Mouse (Mus musculus) hindbrain, embryonic 15.5 days (tissue): ENCODE measurements at regions not wholly inside any gene's neighbourhood (a gene's known extent, or its start where the extent isn't known, plus 50 kb on each side); places are given as distances from the start of the nearest gene placed in this dataset.
A peak's percentile ranks its signal among the peaks of the same experiment; 100 is the strongest.

Experiments used
- ATAC-seq: fragments of 200-750 bp; cut with Nextera tagmentation; 2 replicates; pipeline ENCODE4 v1.8.0; 2017; ENCODE audit warnings: low read depth, moderate number of reproducible peaks, moderate TSS enrichment; ENCODE audit not compliant: low FRiP score
- H3K27ac ChIP-seq: fragments of 300-500 bp; sonication (generic); replicated peaks from 2 replicates; pipeline ENCODE4 v1.5.1; 2015; ENCODE audit warnings: mild to moderate bottlenecking, inconsistent platforms
- H3K27me3 ChIP-seq: fragments of 300-500 bp; sonication (generic); 2 replicates; pipeline ENCODE4 v1.6.1; 2015; ENCODE audit warnings: control low read depth, inconsistent platforms
- H3K36me3 ChIP-seq: fragments of 300-500 bp; sonication (generic); 2 replicates; pipeline ENCODE4 v1.6.1; 2015; ENCODE audit warnings: control low read depth, inconsistent platforms
- H3K4me1 ChIP-seq: fragments of 300-500 bp; sonication (generic); replicated peaks from 2 replicates; pipeline ENCODE4 v1.6.1; 2015; ENCODE audit warnings: control low read depth, inconsistent platforms
- H3K4me2 ChIP-seq: fragments of 300-500 bp; sonication (generic); 2 replicates; pipeline ENCODE4 v1.6.1; 2015; ENCODE audit warnings: moderate library complexity, mild to moderate bottlenecking, inconsistent platforms
- H3K4me3 ChIP-seq: fragments of 300-500 bp; sonication (generic); 2 replicates; pipeline ENCODE4 v1.5.1; 2015; ENCODE audit warnings: mild to moderate bottlenecking, inconsistent platforms
- H3K9ac ChIP-seq: fragments of 300-500 bp; sonication (generic); 2 replicates; pipeline ENCODE4 v1.6.1; 2015; ENCODE audit warnings: inconsistent platforms
- H3K9me3 ChIP-seq: fragments of 300-500 bp; sonication (generic); 2 replicates; pipeline ENCODE4 v1.6.1; 2016; ENCODE audit warnings: control low read depth, inconsistent platforms
- WGBS: fragments of 180-500 bp; shearing (Covaris S2); methylation state at CpG from one replicate; pipeline ENCODE4 v1.1.7; 2015; 5-methylcytosine and 5-hydroxymethylcytosine counted together

DNA sequence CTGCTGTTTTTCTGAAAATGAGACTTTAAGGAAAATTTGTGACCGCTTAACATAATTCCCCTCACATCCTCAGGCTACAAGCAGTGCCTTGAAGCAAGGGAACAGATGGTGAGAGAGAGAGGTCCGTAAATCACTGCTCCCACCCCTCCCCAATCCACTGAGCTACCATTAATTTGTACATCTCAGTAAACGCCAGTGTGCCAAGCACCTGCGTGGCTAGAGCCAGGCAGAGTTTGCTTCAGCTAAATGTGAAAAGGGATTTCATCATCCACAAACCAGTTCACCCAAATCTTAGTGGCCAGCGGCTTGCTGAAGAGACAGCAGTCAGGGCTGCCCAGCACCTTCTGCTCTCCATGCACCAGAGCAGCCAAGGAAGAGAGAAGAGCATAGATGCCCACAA, 413.5 kb downstream of the Prdm2 start:
- Histone ChIP-seq H3K4me3 (no peak overlapping the region), H3K27me3 (no peaks in the 10 kb centered on the region), H3K4me2 (no peak overlapping the region), H3K27ac (peak overlapping the region; percentile 72), H3K4me1 (peaks cover 8% of the 10 kb centered on the region), H3K9ac (no peak overlapping the region), H3K36me3 (no peaks in the 10 kb centered on the region), H3K9me3 (no peaks in the 10 kb centered on the region)
- WGBS, result 40% methylated on average over 5 of the region's 5 CpGs
- peak; percentile 65; the same call in 1 of the 2 replicates for ATAC-seq

- 56% methylated on average over 6 of the region's 6 CpGs for WGBS
- Histone ChIP-seq H3K27ac (peak overlapping the region; percentile 72; the same call in 1 of the 2 replicates), H3K4me2 (no peak overlapping the region)
These were observed 414.0 kb downstream of the Prdm2 start for GRCm38 (mm10) chr4:142798834-142799233.

DNA sequence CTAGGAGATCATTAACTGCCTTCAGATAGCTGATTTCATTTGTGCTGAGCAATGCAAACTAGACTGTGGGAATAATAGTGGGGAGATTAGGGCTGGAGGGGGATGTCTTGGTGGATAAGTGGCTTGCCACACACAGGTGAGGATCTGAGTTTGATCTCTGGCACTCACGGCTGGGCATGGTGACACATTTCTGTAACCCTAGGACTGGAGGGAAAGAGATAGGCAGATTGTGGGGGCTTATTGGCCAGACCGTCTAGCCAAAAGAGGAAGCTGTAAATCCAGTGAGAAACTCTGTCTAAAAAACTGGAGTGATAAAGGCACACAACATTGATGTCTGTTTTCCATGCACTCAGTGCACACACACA, 420.2 kb downstream of the Prdm2 start:
- no peaks in the 10 kb centered on the region for H3K9me3 ChIP-seq
- H3K4me2 ChIP-seq, result no peak overlapping the region
- H3K4me1 ChIP-seq, result no peaks in the 10 kb centered on the region
- H3K4me3 ChIP-seq, result no peak overlapping the region
- no peaks in the 10 kb centered on the region for H3K36me3 ChIP-seq
- 90% methylated on average over 2 of the region's 2 CpGs for WGBS
- no peaks in the 10 kb centered on the region for H3K27me3 ChIP-seq
- no peak overlapping the region for H3K27ac ChIP-seq
- no peak overlapping the region for H3K9ac ChIP-seq
- no peak for ATAC-seq

More at GRCm38 (mm10) chr4:142798834-142799233, 414.0 kb downstream of the Prdm2 start:
- no peak overlapping the region for H3K4me3 ChIP-seq
- peak; percentile 19; the same call in 1 of the 2 replicates for ATAC-seq
- H3K9ac ChIP-seq, result no peak overlapping the region
- H3K36me3 ChIP-seq, result no peaks in the 10 kb centered on the region
- peaks cover 8% of the 10 kb centered on the region for H3K4me1 ChIP-seq
- no peaks in the 10 kb centered on the region for H3K9me3 ChIP-seq
- no peaks in the 10 kb centered on the region for H3K27me3 ChIP-seq

DNA sequence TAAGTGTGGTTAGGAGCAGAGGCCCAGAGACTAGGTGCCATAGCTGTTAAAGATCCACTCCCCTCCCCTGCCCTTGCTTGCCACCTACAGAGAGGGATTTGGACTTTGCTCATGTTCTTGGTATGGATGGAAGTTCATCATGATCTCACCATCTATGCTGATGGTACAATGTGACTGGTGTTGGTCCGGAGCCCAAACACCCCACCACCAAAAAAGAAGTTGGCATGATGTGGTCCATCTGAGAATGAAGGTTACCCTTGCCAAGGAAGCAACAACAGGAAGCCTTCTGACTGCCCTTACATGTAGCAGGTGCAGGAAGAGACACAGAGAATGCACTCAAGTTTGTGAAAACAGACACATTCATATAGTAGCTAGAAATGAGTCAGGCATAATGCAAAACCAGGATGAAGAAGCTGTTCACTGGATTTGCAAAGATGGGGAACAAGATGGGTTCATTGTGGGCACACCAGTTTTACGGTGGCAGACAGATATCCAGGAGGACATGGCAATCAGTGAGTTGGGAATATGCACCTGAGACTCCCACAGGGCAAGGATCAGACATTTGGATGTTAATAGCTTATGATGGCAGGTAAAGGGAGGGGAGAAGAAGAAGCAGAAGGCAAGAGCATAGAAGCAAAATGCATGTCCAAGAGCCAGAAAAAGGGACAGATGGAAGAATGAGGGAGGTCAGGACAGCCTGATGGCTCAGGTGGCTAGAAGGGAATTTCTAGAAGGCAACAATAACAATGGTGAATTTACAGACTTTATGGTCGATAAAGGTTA, 420.8 kb downstream of the Prdm2 start:
- WGBS, result 83% methylated on average over 3 of the region's 3 CpGs
- Histone ChIP-seq H3K4me2 (no peak overlapping the region), H3K27ac (no peak overlapping the region), H3K4me1 (no peaks in the 10 kb centered on the region), H3K36me3 (no peaks in the 10 kb centered on the region), H3K4me3 (no peak overlapping the region), H3K27me3 (no peaks in the 10 kb centered on the region), H3K9me3 (no peaks in the 10 kb centered on the region), H3K9ac (no peak overlapping the region)
- ATAC-seq, result no peak

GRCm38 (mm10) chr4:142789048-142789447, 423.7 kb downstream of the Prdm2 start:
- Histone ChIP-seq H3K4me1 (no peaks in the 10 kb centered on the region), H3K9me3 (no peaks in the 10 kb centered on the region), H3K4me3 (no peak overlapping the region), H3K9ac (no peak overlapping the region), H3K27ac (no peak overlapping the region), H3K36me3 (no peaks in the 10 kb centered on the region), H3K4me2 (no peak overlapping the region), H3K27me3 (no peaks in the 10 kb centered on the region)
- 92% methylated on average over 7 of the region's 7 CpGs for WGBS
- ATAC-seq, result no peak

GRCm38 (mm10) chr4:142785386-142785785, 427.4 kb downstream of the Prdm2 start:
- Histone ChIP-seq H3K9ac (no peak overlapping the region), H3K27ac (no peak overlapping the region), H3K36me3 (no peaks in the 10 kb centered on the region), H3K27me3 (no peaks in the 10 kb centered on the region), H3K4me1 (no peaks in the 10 kb centered on the region), H3K9me3 (no peaks in the 10 kb centered on the region), H3K4me2 (no peak overlapping the region), H3K4me3 (no peak overlapping the region)
- no peak for ATAC-seq
- WGBS, result 92% methylated on average over 5 of the region's 5 CpGs

GRCm38 (mm10) chr4:142776711-142777411, 435.9 kb downstream of the Prdm2 start:
- no peak overlapping the region for H3K27ac ChIP-seq
- no peak overlapping the region for H3K9ac ChIP-seq
- H3K4me2 ChIP-seq, result no peak overlapping the region
- 67% methylated on average over 10 of the region's 10 CpGs for WGBS
- ATAC-seq, result no peak
- H3K4me1 ChIP-seq, result peaks cover 24% of the 10 kb centered on the region
- no peak overlapping the region for H3K4me3 ChIP-seq
- H3K36me3 ChIP-seq, result no peaks in the 10 kb centered on the region
- H3K9me3 ChIP-seq, result no peaks in the 10 kb centered on the region
- no peaks in the 10 kb centered on the region for H3K27me3 ChIP-seq

DNA sequence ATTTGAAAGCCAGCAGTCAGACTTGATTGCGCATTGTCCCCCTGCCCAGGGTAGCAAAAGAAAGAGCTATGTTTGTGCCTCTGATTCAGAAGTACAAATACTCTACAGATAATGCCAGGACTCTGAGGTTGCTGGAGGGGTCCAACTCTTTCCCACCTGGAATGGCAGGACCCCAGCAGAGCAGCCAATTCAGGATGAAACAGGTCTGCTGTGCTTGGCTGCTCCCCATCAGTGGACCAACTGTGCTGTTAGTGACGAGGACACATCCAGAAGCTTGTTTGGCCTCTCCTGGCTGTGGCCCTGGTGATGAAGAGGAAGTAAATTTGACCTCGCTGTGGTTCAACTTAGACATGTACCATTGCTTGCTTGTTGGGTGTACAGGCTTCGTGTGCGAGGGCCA, 437.8 kb downstream of the Prdm2 start:
- H3K36me3 ChIP-seq, result no peaks in the 10 kb centered on the region
- WGBS, result 88% methylated on average over 5 of the region's 5 CpGs
- no peak for ATAC-seq
- peaks cover 38% of the 10 kb centered on the region for H3K4me1 ChIP-seq
- no peak overlapping the region for H3K27ac ChIP-seq
- no peak overlapping the region for H3K4me2 ChIP-seq
- no peaks in the 10 kb centered on the region for H3K27me3 ChIP-seq
- no peak overlapping the region for H3K4me3 ChIP-seq
- no peaks in the 10 kb centered on the region for H3K9me3 ChIP-seq
- no peak overlapping the region for H3K9ac ChIP-seq

- H3K4me2 ChIP-seq, result peak overlapping the region; percentile 30; the same call in 1 of the 2 replicates
- no peak overlapping the region for H3K9ac ChIP-seq
- H3K9me3 ChIP-seq, result no peaks in the 10 kb centered on the region
- peaks cover 41% of the 10 kb centered on the region for H3K4me1 ChIP-seq
- H3K36me3 ChIP-seq, result no peaks in the 10 kb centered on the region
- H3K4me3 ChIP-seq, result no peak overlapping the region
- 0 out of 2 replicates have a peak, but pooled peaks have one; percentile 40 for ATAC-seq
- 17% methylated on average over 10 of the region's 10 CpGs for WGBS
- peak overlapping the region; percentile 79 for H3K27ac ChIP-seq
- H3K27me3 ChIP-seq, result no peaks in the 10 kb centered on the region
These were observed 439.1 kb downstream of the Prdm2 start for GRCm38 (mm10) chr4:142773651-142774151.

- H3K4me3 ChIP-seq, result no peak overlapping the region
- H3K36me3 ChIP-seq, result no peaks in the 10 kb centered on the region
- H3K27ac ChIP-seq, result peak overlapping the region; percentile 79
- 3% methylated on average over 16 of the region's 16 CpGs for WGBS
- H3K9me3 ChIP-seq, result no peaks in the 10 kb centered on the region
- ATAC-seq, result peak; percentile 54
- peaks cover 41% of the 10 kb centered on the region for H3K4me1 ChIP-seq
- H3K27me3 ChIP-seq, result no peaks in the 10 kb centered on the region
- no peak overlapping the region for H3K9ac ChIP-seq
- H3K4me2 ChIP-seq, result peak overlapping the region; percentile 30; the same call in 1 of the 2 replicates
These were observed 439.9 kb downstream of the Prdm2 start for GRCm38 (mm10) chr4:142772751-142773455.

DNA sequence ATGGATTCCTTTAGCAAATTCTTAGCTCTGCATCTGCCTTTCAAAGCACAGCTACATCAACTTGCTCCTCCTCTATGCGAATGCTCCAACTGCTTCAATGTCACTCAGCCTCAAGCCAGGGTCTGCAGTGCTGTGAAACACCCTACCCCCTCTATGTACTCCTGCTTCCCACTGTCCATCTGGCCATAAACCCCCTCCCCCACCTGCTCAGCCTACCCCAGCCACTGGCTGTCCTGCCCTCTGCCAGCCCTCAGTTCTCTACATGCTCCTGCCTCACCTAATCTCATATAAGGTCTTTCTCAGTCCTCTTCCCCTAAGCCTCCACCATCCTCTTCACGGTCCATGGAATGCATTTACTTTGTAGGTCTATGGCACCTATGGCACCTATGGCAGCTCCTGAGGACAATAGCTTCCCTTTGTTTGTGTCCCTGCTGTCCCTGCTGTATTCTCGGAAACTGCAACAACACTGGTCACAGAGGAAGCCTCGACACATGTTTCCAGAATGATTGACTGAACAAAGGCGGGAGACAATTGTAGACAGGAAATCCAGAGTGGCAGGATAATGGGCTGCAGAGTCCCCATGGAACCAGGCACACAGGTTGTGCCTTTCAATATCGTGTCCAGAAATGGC, 441.2 kb downstream of the Prdm2 start:
- H3K9me3 ChIP-seq, result no peaks in the 10 kb centered on the region
- H3K27ac ChIP-seq, result 0 out of 2 replicates have a peak overlapping the region, but pooled peaks have one; percentile 79
- H3K4me1 ChIP-seq, result peaks cover 41% of the 10 kb centered on the region
- H3K4me3 ChIP-seq, result no peak overlapping the region
- no peak overlapping the region for H3K9ac ChIP-seq
- no peaks in the 10 kb centered on the region for H3K36me3 ChIP-seq
- ATAC-seq, result no peak
- H3K4me2 ChIP-seq, result no peak overlapping the region
- no peaks in the 10 kb centered on the region for H3K27me3 ChIP-seq
- WGBS, result 22% methylated on average over 6 of the region's 6 CpGs
